ENCODE assay signal across 8 mouse cellular contexts in genomic region chr5:33721541-33722265, GRCm38 (mm10). TPM values are rescaled to one million over a fixed set of nuclear protein-coding genes. Genes with fewer than 3 reads are reported as not detected.
A peak's percentile ranks its signal among the peaks of the same experiment; 100 is the strongest.
DNase-seq lines count a peak whose midpoint lies in the region; ATAC-seq and TF ChIP-seq lines count a peak whose summit lies in the region.

Fgfr3 (plus strand) TSS chr5:33721674.

- peak within 1 kb of the TSS; percentile 86 for H3K27ac ChIP-seq in limb, embryonic 15.5 days

- H3K27me3 ChIP-seq in limb, embryonic 15.5 days: peaks cover 31% of the 10 kb centered on the region
- H3K27me3 ChIP-seq in myocyte (ENCODE audit: control insufficient read depth, insufficient read depth, insufficient read length): peaks cover 20% of the 10 kb centered on the region

- H3K4me3 ChIP-seq in limb, embryonic 15.5 days: peak within 1 kb of the TSS; percentile 73
- H3K4me3 ChIP-seq in myocyte: peak within 1 kb of the TSS; percentile 31

- H3ac ChIP-seq in myocyte (ENCODE audit: control insufficient read depth, insufficient read length): peak within 1 kb of the TSS; percentile 53

- H3K36me3 ChIP-seq in limb, embryonic 15.5 days: no peaks in the 10 kb centered on the region
- H3K36me3 ChIP-seq in myocyte (ENCODE audit: control insufficient read depth, insufficient read depth): no peaks in the 10 kb centered on the region

- H3K9ac ChIP-seq in limb, embryonic 15.5 days: peak within 1 kb of the TSS; percentile 71

- TF ChIP-seq POLR2A in myocyte (IDR thresholded peaks at IDR 0.05; ENCODE audit: insufficient read length, low read depth): peak; percentile 71

- H3K4me1 ChIP-seq in limb, embryonic 15.5 days: peaks cover 49% of the 10 kb centered on the region

- peak; percentile 28 for DNase-seq in layer of hippocampus, adult 11-12 months (ENCODE audit: low spot score)
- no peak for DNase-seq in layer of hippocampus, adult 9-10 months (ENCODE audit: low spot score)
- DNase-seq in embryo, embryonic 10 days (ENCODE audit: low spot score): peak; percentile 87
- DNase-seq in heart, adult 8-10 months (ENCODE audit: low spot score): peak; percentile 51
- DNase-seq in kidney, adult 18-20 months: peak; percentile 86
- DNase-seq in thymus, postnatal 0 days (ENCODE audit: low spot score): peak; percentile 49

- WGBS in limb, embryonic 15.5 days: under 1% methylated on average over 69 of the region's 73 CpGs

- no peaks in the 10 kb centered on the region for H3K79me2 ChIP-seq in myocyte (ENCODE audit: control insufficient read depth, insufficient read depth)

- H3K9me3 ChIP-seq in limb, embryonic 15.5 days: no peaks in the 10 kb centered on the region

- H3K4me2 ChIP-seq in limb, embryonic 15.5 days: peak within 1 kb of the TSS; percentile 97
- H3K4me2 ChIP-seq in myocyte (ENCODE audit: low read depth): peak within 1 kb of the TSS; percentile 68

- peak; percentile 70 for ATAC-seq in limb, embryonic 15.5 days (ENCODE audit: insufficient number of reproducible peaks, low FRiP score, low TSS enrichment, low read depth)

TF ChIP-seq in myocyte, 11 proteins besides CTCF, POLR2A, EP300 and RAD21:
- TF ChIP-seq POLR2AphosphoS2 (IDR thresholded peaks at IDR 0.05; ENCODE audit: insufficient read length, low read depth) (no peak), MYOD1 (IDR thresholded peaks at IDR 0.05; ENCODE audit: control insufficient read depth in 1 of 3, insufficient read length in 2 of 3, low read depth in 2 of 3) (peak in 2 of 3 experiments; percentile 14 to 78), MYOG (IDR thresholded peaks at IDR 0.05; ENCODE audit: control insufficient read depth in 1 of 3, insufficient read depth in 1 of 3, insufficient read length in 2 of 3, low read depth in 2 of 3) (peak in 2 of 3 experiments; percentile 23 to 45)
TF ChIP-seq in myocyte: peak in this region for 2.

RNA-seq across cellular contexts. Expression of gene Fgfr3, which starts in this region (rescaled TPM):
- total RNA-seq in heart, adult 8-10 months (2022): 10 to 100 TPM in 2 of 4 experiments, 1 to 10 TPM in 2; 5.7 to 10.7 (median 9.3) TPM
- 33.5 and 37.1 TPM in 2 replicates for polyA plus RNA-seq in limb, embryonic 15.5 days (2015; fragmentation: Nextera tagmentation; extraction: Ambion mirVana)
- 2.7 TPM for polyA plus RNA-seq in myocyte (2012; fragmentation: generic; extraction: Trizol)
- polyA plus RNA-seq in thymus, postnatal 0 days (2015; fragmentation: Nextera tagmentation; extraction: Ambion mirVana): 0.67 and 0.73 TPM in 2 replicates

Comparison
In these comparisons a context has a peak if more than half of its experiments do, and no peak if none do; other contexts are left out.
1. Peak in DNase-seq in thymus, postnatal 0 days; RNA of the gene not detected or under 1 TPM.